Mouse (Mus musculus): ENCODE measurements at regions not wholly inside any gene's neighbourhood (a gene's known extent, or its start where the extent isn't known, plus 50 kb on each side); places are given as distances from the start of the nearest gene placed in this dataset.

GRCm38 (mm10) chr9:14188504-14188903, 86.4 kb upstream of the Sesn3 start:
- TF ChIP-seq CTCF (IDR thresholded peaks at IDR 0.05; ENCODE audit: extremely low read depth, insufficient read depth, low read length) (no peak), POLR2A (IDR thresholded peaks at IDR 0.05; ENCODE audit: extremely low read depth, insufficient read depth, low read length) (no peak)
